Mouse (Mus musculus) stomach, postnatal 0 days (tissue): ENCODE measurements at regions not wholly inside any gene's neighbourhood (a gene's known extent, or its start where the extent isn't known, plus 50 kb on each side); places are given as distances from the start of the nearest gene placed in this dataset.

Source experiments
- CTCF ChIP-seq: IDR thresholded peaks from 2 replicates; pipeline ENCODE4 v1.5.1; 2016; ENCODE audit warnings: antibody characterized with exemption, low read depth, mild to moderate bottlenecking, moderate library complexity
- EP300 ChIP-seq: optimal IDR thresholded peaks from 2 replicates; pipeline ENCODE3; 2016; ENCODE audit warnings: antibody characterized with exemption

GRCm38 (mm10) chr9:41374591-41375481 lies 213.3 kb upstream of the Ubash3b start:
- TF ChIP-seq CTCF (no peak), EP300 (no peak)
